Mouse (Mus musculus) forebrain, embryonic 16.5 days (tissue): ENCODE measurements around the gene Oog3. TPM values are rescaled to one million over a fixed set of nuclear protein-coding genes. Genes with fewer than 3 reads are reported as not detected.

ENCODE experiments used
- ATAC-seq: fragments of 200-750 bp; cut with Nextera tagmentation; 2 replicates; pipeline ENCODE4 v1.8.0; 2017; ENCODE audit warnings: mild to moderate bottlenecking, moderate library complexity
- H3K27ac ChIP-seq: fragments of 300-500 bp; sonication (generic); 2 replicates; pipeline ENCODE4 v1.5.1; 2014; ENCODE audit warnings: low read length, control low read depth
- H3K27me3 ChIP-seq: fragments of 300-500 bp; sonication (generic); replicated peaks from 2 replicates; pipeline ENCODE4 v1.6.1; 2014; ENCODE audit warnings: low read length; ENCODE audit not compliant: control insufficient read depth, insufficient read depth
- H3K36me3 ChIP-seq: fragments of 300-500 bp; sonication (generic); 2 replicates; pipeline ENCODE4 v1.6.1; 2014; ENCODE audit not compliant: control insufficient read depth, insufficient read depth
- H3K4me1 ChIP-seq: fragments of 300-500 bp; sonication (generic); replicated peaks from 2 replicates; pipeline ENCODE4 v1.6.1; 2014; ENCODE audit warnings: low read length; ENCODE audit not compliant: control insufficient read depth, insufficient read depth
- H3K4me2 ChIP-seq: fragments of 300-500 bp; sonication (generic); 2 replicates; pipeline ENCODE4 v1.6.1; 2014; ENCODE audit warnings: mild to moderate bottlenecking, low read length, control low read depth
- H3K4me3 ChIP-seq: fragments of 300-500 bp; sonication (generic); replicated peaks from 2 replicates; pipeline ENCODE4 v1.5.1; 2014; ENCODE audit warnings: mild to moderate bottlenecking, low read length, control low read depth
- H3K9ac ChIP-seq: fragments of 300-500 bp; sonication (generic); replicated peaks from 2 replicates; pipeline ENCODE4 v1.6.1; 2014; ENCODE audit warnings: low read depth, low read length, control low read depth
- H3K9me3 ChIP-seq: fragments of 300-500 bp; sonication (generic); 2 replicates; pipeline ENCODE4 v1.6.1; 2016; ENCODE audit warnings: low read length; ENCODE audit not compliant: control insufficient read depth
- WGBS: fragments of 180-500 bp; shearing (Covaris S2); extraction: QIAGEN DNeasy Blood & Tissue Kit; methylation state at CpG from one replicate; pipeline ENCODE4 v1.1.7; 2014; 5-methylcytosine and 5-hydroxymethylcytosine counted together
- polyA plus RNA-seq: library from polyadenylated mRNA; unstranded; fragments of >200 nt; fragmentation: Nextera tagmentation; extraction: Ambion mirVana; gene quantifications from 2 replicates; pipeline ENCODE4 v1.2.1, GENCODE M21; 2015

Oog3 gene
- not detected in 2 replicates for polyA plus RNA-seq

DNA sequence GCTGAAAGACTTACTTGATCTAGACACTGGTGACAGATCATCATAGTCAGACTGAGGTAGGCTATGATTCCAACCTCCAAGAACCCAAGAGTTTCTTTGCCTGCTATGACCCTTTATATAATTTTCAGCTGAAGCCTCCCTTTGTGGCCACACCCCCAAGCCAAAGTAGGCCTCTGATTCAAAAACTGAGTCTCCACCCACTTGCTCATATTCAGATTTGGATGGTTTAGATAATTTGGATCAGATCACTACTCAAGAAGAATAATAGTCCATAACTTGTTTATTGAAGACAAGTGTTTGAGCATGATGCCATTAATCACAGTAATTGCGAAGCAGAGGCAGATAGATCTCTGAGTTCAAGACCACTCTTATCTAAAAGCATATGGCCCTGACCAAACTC, at the start of gene Oog3:
Gene Oog3 (minus strand): TSS at position 101 of the 400 bp plus-strand sequence.
- WGBS, result 77% methylated on average over 1 of the region's 1 CpGs

DNA sequence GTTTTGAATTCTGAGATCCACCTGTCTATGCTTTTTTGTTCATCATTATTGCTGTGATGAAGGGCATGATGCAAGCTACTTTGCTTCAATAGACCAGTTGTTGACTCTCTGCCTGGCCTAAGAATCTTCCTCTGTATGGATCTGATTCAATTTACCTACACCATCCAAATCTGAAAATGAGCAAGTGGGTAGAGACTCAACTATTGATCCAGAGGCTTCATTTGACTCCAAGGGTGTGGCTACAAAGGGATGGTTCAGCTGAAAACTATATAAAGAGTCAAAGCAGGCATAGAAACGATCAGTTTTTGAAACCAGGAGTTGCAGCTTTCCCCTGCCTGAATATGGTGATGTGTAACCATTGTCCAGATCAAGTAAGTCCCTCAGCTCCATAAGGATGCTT, 28.0 kb upstream of the Oog3 start, which contains the start of gene Oog2:
Gene Oog2 (plus strand): TSS at position 301 of the 400 bp plus-strand sequence.
- WGBS, result 46% methylated on average over 1 of the region's 1 CpGs
- peaks cover 7% of the 10 kb centered on the region; the same call in 1 of the 2 replicates for H3K9me3 ChIP-seq
- H3K4me2 ChIP-seq, result no peak within 1 kb of the TSS
- no peak within 1 kb of the TSS for H3K27ac ChIP-seq
- H3K27me3 ChIP-seq, result no peaks in the 10 kb centered on the region
- no peaks in the 10 kb centered on the region for H3K36me3 ChIP-seq
- no peak within 1 kb of the TSS for H3K4me3 ChIP-seq
- no peak for ATAC-seq
- no peak within 1 kb of the TSS for H3K9ac ChIP-seq
- H3K4me1 ChIP-seq, result no peaks in the 10 kb centered on the region

More for the DNA sequence above, at the start of gene Oog3:
- H3K27me3 ChIP-seq, result no peaks in the 10 kb centered on the region
- H3K27ac ChIP-seq, result no peak within 1 kb of the TSS
- no peaks in the 10 kb centered on the region for H3K36me3 ChIP-seq
- no peaks in the 10 kb centered on the region for H3K4me1 ChIP-seq
- no peak within 1 kb of the TSS for H3K4me3 ChIP-seq
- H3K4me2 ChIP-seq, result no peak within 1 kb of the TSS
- H3K9me3 ChIP-seq, result peaks cover 14% of the 10 kb centered on the region; the same call in 1 of the 2 replicates
- H3K9ac ChIP-seq, result no peak within 1 kb of the TSS
- no peak for ATAC-seq

Other genes starting within 250 kb of the Oog3 start
- not detected in 2 replicates for gene Pramef25, start 211.6 kb downstream of the Oog3 start, polyA plus RNA-seq
- not detected in 2 replicates for gene Gm13101, start 195.7 kb downstream of the Oog3 start, polyA plus RNA-seq
- not detected in 2 replicates for gene Pramef17, start 168.3 kb downstream of the Oog3 start, polyA plus RNA-seq
- gene Pramel4, start 103.5 kb downstream of the Oog3 start, polyA plus RNA-seq, result not detected in 2 replicates
- not detected in 2 replicates for gene Gm13102, start 56.2 kb downstream of the Oog3 start, polyA plus RNA-seq
- gene Oog2, start 28.1 kb upstream of the Oog3 start, polyA plus RNA-seq, result not detected in 2 replicates
- not detected in 2 replicates for gene C87977, start 50.7 kb upstream of the Oog3 start, polyA plus RNA-seq
- not detected in 2 replicates for gene Pramel5, start 117.8 kb upstream of the Oog3 start, polyA plus RNA-seq
- not detected in 2 replicates for gene Gm13128, start 167.6 kb upstream of the Oog3 start, polyA plus RNA-seq
- gene Gm13119, start 195.3 kb upstream of the Oog3 start, polyA plus RNA-seq, result not detected in 2 replicates
- not detected in 2 replicates for gene Pramef20, start 215.3 kb upstream of the Oog3 start, polyA plus RNA-seq
- gene Pramef12, start 245.8 kb upstream of the Oog3 start, polyA plus RNA-seq, result not detected in 2 replicates